Mouse (Mus musculus) thymus, adult 2 months (tissue): ENCODE results near the gene Hyal3.
A peak's percentile ranks its signal among the peaks of the same experiment; 100 is the strongest.

Experiments
- CTCF ChIP-seq: fragments of 200-500 bp; IDR thresholded peaks from 2 replicates; pipeline ENCODE4 v1.5.1; 2012; ENCODE audit warnings: mild to moderate bottlenecking, control low read depth, low read length, moderate library complexity, borderline replicate concordance; ENCODE audit not compliant: control insufficient read depth, poor library complexity, insufficient read depth; ENCODE audit errors: extremely low read depth
- POLR2A ChIP-seq: fragments of 200-500 bp; IDR thresholded peaks from 2 replicates; pipeline ENCODE4 v1.6.1; 2012; ENCODE audit warnings: mild to moderate bottlenecking, low read length, control low read depth, moderate library complexity; ENCODE audit not compliant: control insufficient read depth, poor library complexity, insufficient read depth; ENCODE audit errors: extremely low read depth

GRCm38 (mm10) chr9:107542352-107542686, 38.3 kb upstream of the Hyal3 start:
- TF ChIP-seq CTCF: peak; percentile 39; the same call in 1 of the 2 replicates
- no peak for TF ChIP-seq POLR2A
